Mouse (Mus musculus): Measurements from ENCODE around the gene Skp1a.

Skp1a gene

GRCm38 (mm10) chr11:52277433-52278150 lies 45.8 kb downstream of the Skp1a start:
- no peak for DNase-seq (ENCODE audit: low spot score in 2 of 2)

- no peak for DNase-seq (ENCODE audit: low spot score in 2 of 2)
Observed at GRCm38 (mm10) chr11:52278164-52278563, 46.4 kb downstream of the Skp1a start.

- no peak for DNase-seq (ENCODE audit: low spot score in 2 of 2)
Observed at GRCm38 (mm10) chr11:52278991-52279390, 47.2 kb downstream of the Skp1a start.

GRCm38 (mm10) chr11:52279611-52280145 lies 47.9 kb downstream of the Skp1a start:
- no peak for DNase-seq (ENCODE audit: low spot score in 2 of 2)

- no peak for DNase-seq (ENCODE audit: low spot score in 2 of 2)
Observed at GRCm38 (mm10) chr11:52280566-52281455, 49.0 kb downstream of the Skp1a start.

GRCm38 (mm10) chr11:52281568-52282328 lies 50.0 kb downstream of the Skp1a start:
- no peak for DNase-seq (ENCODE audit: low spot score in 2 of 2)

- DNase-seq (ENCODE audit: low spot score in 2 of 2): no peak
Observed at GRCm38 (mm10) chr11:52282420-52282773, 50.6 kb downstream of the Skp1a start.

- peak; percentile 38 to 50 for DNase-seq (ENCODE audit: low spot score in 2 of 2)
Observed at GRCm38 (mm10) chr11:52282774-52283595, 51.2 kb downstream of the Skp1a start, which contains the start of gene Tcf7. TSS of gene Tcf7 (minus strand) at chr11:52283014.

- peak in 1 of 2 experiments; percentile 40 for DNase-seq (ENCODE audit: low spot score in 2 of 2)
Observed at GRCm38 (mm10) chr11:52283596-52284571, 52.1 kb downstream of the Skp1a start.

- DNase-seq (ENCODE audit: low spot score in 2 of 2): no peak
Observed at GRCm38 (mm10) chr11:52286301-52286957, 54.6 kb downstream of the Skp1a start.

GRCm38 (mm10) chr11:52286958-52287305 lies 55.1 kb downstream of the Skp1a start:
- DNase-seq (ENCODE audit: low spot score in 2 of 2): peak in 1 of 2 experiments; percentile 41

- no peak for DNase-seq (ENCODE audit: low spot score in 2 of 2)
Observed at GRCm38 (mm10) chr11:52292346-52292745, 60.6 kb downstream of the Skp1a start.

GRCm38 (mm10) chr11:52292894-52293293 lies 61.1 kb downstream of the Skp1a start:
- no peak for DNase-seq (ENCODE audit: low spot score in 2 of 2)

GRCm38 (mm10) chr11:52294103-52294502 lies 62.3 kb downstream of the Skp1a start:
- DNase-seq (ENCODE audit: low spot score in 2 of 2): no peak
